Mouse (Mus musculus) embryonic facial prominence, embryonic 12.5 days (tissue): ENCODE measurements around the gene Bad. TPM values are rescaled to one million over a fixed set of nuclear protein-coding genes. Genes with fewer than 3 reads are reported as not detected.
A peak's percentile ranks its signal among the peaks of the same experiment; 100 is the strongest.

Experiments used
- ATAC-seq: fragments of 200-750 bp; cut with Nextera tagmentation; 2 replicates; pipeline ENCODE4 v1.8.0; 2017; ENCODE audit not compliant: insufficient number of reproducible peaks, insufficient read depth, low FRiP score, low TSS enrichment
- H3K27ac ChIP-seq: fragments of 300-500 bp; sonication (generic); 2 replicates; pipeline ENCODE4 v1.5.1; 2016; ENCODE audit warnings: mild to moderate bottlenecking
- H3K27me3 ChIP-seq: fragments of 300-500 bp; sonication (generic); 2 replicates; pipeline ENCODE4 v1.6.1; 2016; ENCODE audit warnings: mild to moderate bottlenecking, moderate library complexity
- H3K36me3 ChIP-seq: fragments of 300-500 bp; sonication (generic); 2 replicates; pipeline ENCODE4 v1.6.1; 2016; ENCODE audit warnings: mild to moderate bottlenecking
- H3K4me1 ChIP-seq: fragments of 300-500 bp; sonication (generic); 2 replicates; pipeline ENCODE4 v1.6.1; 2016
- H3K4me2 ChIP-seq: fragments of 300-500 bp; sonication (generic); replicated peaks from 2 replicates; pipeline ENCODE4 v1.6.1; 2016; ENCODE audit warnings: mild to moderate bottlenecking, moderate library complexity
- H3K4me3 ChIP-seq: fragments of 300-500 bp; sonication (generic); 2 replicates; pipeline ENCODE4 v1.5.1; 2016; ENCODE audit warnings: mild to moderate bottlenecking
- H3K9ac ChIP-seq: fragments of 300-500 bp; sonication (generic); 2 replicates; pipeline ENCODE4 v1.6.1; 2016; ENCODE audit warnings: mild to moderate bottlenecking, moderate library complexity
- H3K9me3 ChIP-seq: fragments of 300-500 bp; sonication (generic); 2 replicates; pipeline ENCODE4 v1.6.1; 2016; ENCODE audit warnings: mild to moderate bottlenecking, moderate library complexity
- WGBS: fragments of 180-500 bp; shearing (Covaris S2); methylation state at CpG from one replicate; pipeline ENCODE4 v1.1.7; 2016; 5-methylcytosine and 5-hydroxymethylcytosine counted together
- polyA plus RNA-seq: library from polyadenylated mRNA; unstranded; fragments of >200 nt; fragmentation: Nextera tagmentation; extraction: Ambion mirVana; gene quantifications from 2 replicates; pipeline ENCODE4 v1.2.1, GENCODE M21; 2016

The Bad gene
- polyA plus RNA-seq, 1 experiment from 2014 or later = 75.0 TPM

DNA sequence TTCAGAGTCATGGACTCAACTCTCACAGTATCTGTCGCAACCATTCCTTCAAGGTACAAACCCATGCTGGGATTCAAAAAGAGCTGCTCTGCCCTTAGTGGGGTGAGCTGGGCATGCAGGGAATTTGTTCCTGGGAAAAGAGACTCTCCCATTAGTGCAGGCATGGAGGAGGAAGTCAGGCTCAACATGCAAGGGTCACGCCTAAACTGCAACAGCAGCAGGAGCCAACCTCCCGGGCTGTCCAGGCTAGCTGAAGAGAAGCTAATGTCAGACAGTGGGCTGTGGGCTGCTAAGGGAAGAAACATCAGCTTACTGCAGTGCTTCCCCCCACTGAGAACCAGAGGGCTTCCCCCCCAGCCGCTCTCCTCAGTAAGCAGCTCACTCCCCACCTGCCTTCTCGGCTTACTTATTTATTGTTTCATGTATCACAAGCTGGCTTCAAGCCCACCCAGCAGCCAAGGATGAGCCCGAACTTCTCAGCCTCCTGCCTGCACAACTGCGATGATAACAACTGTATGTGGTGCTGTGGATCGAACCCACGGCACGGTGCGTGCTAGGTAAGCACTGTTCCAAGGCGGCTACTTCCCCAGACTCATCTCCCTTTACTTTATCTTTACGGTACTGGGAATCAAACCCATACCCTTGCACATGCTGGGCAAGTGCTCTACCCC, 30.7 kb downstream of the Bad start:
- no peak overlapping the region for H3K27ac ChIP-seq
- 75% methylated on average over 13 of the region's 13 CpGs for WGBS
- no peaks in the 10 kb centered on the region for H3K27me3 ChIP-seq
- H3K36me3 ChIP-seq = peaks cover 7% of the 10 kb centered on the region
- H3K4me1 ChIP-seq = peaks cover 48% of the 10 kb centered on the region
- no peak for ATAC-seq
- no peak overlapping the region for H3K4me2 ChIP-seq
- H3K4me3 ChIP-seq = no peak overlapping the region
- no peak overlapping the region for H3K9ac ChIP-seq
- H3K9me3 ChIP-seq = no peaks in the 10 kb centered on the region

DNA sequence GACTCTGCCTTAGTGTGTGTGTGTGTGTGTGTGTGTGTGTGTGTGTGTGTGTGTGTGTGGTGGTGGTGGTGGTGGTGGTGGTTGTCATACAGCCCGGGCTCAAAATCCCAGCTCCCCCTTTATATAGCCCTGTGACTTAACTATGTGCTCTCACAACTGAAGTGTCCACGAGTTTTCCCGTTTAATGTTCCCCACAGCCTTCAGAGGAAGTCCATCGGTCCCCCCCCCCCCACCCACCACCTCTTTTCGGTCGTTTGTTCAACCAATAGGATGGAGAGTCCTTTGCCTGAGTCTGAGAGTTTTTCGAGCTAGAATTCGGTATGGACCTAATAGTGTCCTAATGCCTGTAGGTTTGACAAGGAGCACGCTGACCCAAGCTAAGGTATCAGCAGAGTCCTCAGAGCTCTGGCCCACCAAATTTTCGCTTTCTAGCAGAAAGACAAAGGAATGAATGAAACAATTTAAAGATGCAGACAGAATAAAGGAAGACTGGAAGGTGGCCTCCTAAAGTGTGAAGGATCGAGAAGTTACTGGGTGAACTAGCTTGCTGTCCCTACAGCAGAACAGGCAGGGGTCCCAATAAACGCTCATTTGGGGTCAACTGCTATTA, 32.0 kb downstream of the Bad start:
- Histone ChIP-seq H3K36me3 (peaks cover 20% of the 10 kb centered on the region), H3K9ac (peak overlapping the region; percentile 84), H3K4me2 (peak overlapping the region; percentile 94), H3K4me1 (peaks cover 51% of the 10 kb centered on the region), H3K27me3 (no peaks in the 10 kb centered on the region), H3K9me3 (no peaks in the 10 kb centered on the region), H3K4me3 (peak overlapping the region; percentile 70), H3K27ac (peak overlapping the region; percentile 90)
- 39% methylated on average over 12 of the region's 12 CpGs for WGBS
- ATAC-seq = no peak

DNA sequence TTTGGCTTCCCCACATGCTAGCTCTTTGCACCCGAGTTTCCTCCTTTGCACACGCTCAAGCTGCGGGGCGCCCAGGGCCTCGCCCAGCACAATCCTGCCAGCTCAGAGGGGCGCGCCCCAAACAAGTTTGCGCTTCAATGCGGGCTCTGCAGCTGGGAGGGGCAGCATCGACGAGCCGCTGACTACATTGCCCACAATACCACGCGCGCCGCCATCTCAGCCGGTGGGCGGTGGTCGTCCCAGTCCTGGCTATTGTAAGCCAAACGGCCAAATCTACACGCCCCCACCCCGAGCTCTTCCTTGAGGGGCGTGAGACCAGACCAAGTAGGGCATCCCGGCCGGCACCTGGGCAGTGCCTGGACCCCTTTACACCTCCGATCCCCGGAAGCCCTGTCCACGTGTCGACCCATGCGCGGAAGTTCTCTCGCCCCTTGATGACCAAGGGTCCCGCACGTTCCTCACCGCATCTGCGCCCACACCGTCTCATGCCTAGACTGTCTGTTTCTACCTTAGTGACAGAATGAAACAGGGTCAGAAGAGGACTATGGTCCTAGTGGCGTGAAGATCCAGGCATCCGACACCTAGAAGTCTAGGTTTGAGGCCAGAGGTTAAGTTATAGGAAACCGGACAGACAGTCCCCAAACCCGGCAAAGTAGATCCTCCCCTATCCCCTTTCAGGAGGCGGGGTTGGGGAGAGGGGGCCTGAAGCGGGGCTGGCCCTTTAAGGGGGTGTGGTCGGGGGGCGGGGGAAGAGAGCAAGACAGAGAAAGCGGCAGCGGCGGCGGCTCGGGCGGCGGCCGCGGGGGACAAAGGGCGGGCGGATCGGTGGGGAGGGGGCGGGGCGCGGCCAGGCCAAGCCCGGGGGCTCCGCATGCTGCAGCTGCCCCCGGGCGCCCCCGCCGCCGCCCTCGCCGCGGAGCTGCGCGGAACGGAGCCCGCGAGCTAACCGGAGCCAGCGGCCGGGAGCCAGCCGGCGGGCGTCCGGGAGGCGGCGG, 32.8 kb downstream of the Bad start, which contains the start of gene Ppp1r14b:
TSS of gene Ppp1r14b (plus strand) at position 758 of the 995 bp plus-strand sequence.
- H3K36me3 ChIP-seq = peaks cover 20% of the 10 kb centered on the region
- no peaks in the 10 kb centered on the region for H3K9me3 ChIP-seq
- peak; percentile 41 for ATAC-seq
- peak within 1 kb of the TSS; percentile 84 for H3K9ac ChIP-seq
- H3K4me1 ChIP-seq = peaks cover 54% of the 10 kb centered on the region
- H3K27me3 ChIP-seq = no peaks in the 10 kb centered on the region
- H3K27ac ChIP-seq = peak within 1 kb of the TSS; percentile 90
- peak within 1 kb of the TSS; percentile 94 for H3K4me2 ChIP-seq
- peak within 1 kb of the TSS; percentile 70 for H3K4me3 ChIP-seq
- WGBS = under 1% methylated on average over 57 of the region's 84 CpGs

DNA sequence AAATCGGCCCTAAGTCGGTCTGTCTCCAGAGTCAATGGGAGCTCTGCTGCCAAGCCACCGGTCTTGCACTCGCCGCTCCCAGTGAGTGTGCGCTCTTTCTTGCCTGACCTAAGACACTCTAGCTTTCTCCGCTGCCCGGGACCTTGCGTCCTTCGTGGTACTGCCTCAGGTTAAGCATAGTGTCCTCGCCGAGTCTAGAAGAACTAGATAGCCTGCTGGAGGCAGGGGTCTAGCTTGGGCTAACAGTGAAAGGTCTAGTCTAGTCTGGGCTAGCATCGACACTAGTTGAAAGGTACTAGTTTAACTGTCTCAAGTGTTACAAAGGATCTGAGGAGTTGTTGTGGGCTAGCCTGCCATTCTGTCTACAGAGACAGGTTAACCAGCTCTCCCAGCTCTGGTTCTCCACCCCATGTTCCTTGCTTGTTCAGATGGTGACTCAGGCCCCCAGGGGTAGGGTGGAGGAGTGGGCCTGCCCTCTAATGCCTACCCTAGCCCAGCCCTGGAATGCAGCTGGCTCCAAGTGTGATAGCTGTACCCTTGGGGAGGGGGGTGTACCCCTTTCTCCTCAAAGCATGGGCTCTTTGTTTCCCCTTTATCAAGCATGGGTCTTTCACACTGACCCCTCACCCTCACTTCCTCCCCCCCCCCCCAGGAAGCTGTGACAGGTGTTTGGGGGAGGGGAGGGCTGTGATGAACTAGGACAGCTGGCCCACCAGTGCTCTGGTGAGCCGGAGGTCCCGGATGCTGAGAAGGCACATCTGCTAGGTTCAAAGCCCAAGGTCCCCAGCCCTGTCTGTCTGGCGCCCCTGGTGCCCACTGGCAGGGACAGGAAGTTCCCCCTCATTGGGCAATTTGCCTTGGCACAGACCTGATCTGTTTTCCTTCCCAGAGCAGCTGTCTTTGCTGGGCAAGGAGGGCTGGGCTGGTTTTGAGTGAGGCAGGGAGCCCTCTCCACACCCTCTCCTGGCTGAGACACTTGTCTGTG, 34.2 kb downstream of the Bad start, which contains the start of gene Plcb3:
TSS of gene Plcb3 (minus strand) at position 934 of the 985 bp plus-strand sequence.
- Histone ChIP-seq H3K4me1 (peaks cover 43% of the 10 kb centered on the region), H3K27ac (peak within 1 kb of the TSS; percentile 90), H3K4me3 (peak within 1 kb of the TSS; percentile 70), H3K36me3 (peaks cover 20% of the 10 kb centered on the region), H3K27me3 (no peaks in the 10 kb centered on the region), H3K4me2 (peak within 1 kb of the TSS; percentile 94), H3K9me3 (no peaks in the 10 kb centered on the region), H3K9ac (peak within 1 kb of the TSS; percentile 84)
- WGBS = under 1% methylated on average over 16 of the region's 16 CpGs
- ATAC-seq = no peak

DNA sequence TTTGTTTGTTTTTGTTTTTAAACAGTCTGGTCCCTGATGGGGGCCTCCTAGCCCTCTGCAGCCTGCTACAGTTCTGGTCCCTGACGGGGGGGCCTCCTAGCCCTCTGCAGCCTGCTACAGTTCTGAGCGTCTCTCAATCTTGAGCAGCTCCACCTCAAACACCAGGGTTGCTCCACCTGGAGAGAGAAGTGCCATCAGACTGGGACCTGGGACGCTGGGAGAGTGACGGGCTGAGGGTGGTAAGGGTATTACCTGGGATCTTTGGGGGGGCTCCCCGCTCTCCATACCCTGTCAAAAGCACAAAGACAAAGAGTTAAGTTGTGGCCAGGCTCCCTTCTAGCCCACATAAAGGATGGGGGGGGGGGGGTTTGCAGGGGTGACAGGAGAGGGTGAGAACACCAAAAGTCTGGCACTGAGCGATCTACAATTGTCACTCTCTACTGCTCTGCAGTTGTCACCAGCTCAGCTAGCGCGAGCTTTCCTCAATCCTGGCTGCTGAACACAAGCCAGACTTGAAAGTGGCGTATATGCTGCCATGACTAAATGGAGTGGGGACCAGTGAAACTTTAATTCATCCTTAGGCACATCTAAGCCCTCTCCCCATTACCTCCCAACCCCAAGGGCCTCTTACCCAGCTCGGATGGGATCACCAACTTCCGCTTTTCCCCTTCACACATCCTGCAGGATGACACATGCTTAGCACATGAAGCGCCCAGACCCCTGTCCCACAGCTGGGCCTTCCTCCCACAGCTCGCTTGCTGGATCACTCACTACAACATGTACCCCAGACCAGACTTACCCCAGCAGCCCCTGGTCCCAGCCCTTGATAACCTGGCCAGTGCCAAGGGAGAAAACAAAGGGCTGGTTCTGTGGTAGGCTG, 36.3 kb downstream of the Bad start:
- WGBS = 83% methylated on average over 13 of the region's 13 CpGs
- H3K9me3 ChIP-seq = no peaks in the 10 kb centered on the region
- peaks cover 27% of the 10 kb centered on the region for H3K36me3 ChIP-seq
- peak overlapping the region; percentile 63; the same call in 1 of the 2 replicates for H3K4me3 ChIP-seq
- H3K27ac ChIP-seq = peak overlapping the region; percentile 88
- peaks cover 39% of the 10 kb centered on the region for H3K4me1 ChIP-seq
- H3K9ac ChIP-seq = peak overlapping the region; percentile 61; the same call in 1 of the 2 replicates
- H3K4me2 ChIP-seq = peak overlapping the region; percentile 64
- H3K27me3 ChIP-seq = no peaks in the 10 kb centered on the region
- no peak for ATAC-seq

DNA sequence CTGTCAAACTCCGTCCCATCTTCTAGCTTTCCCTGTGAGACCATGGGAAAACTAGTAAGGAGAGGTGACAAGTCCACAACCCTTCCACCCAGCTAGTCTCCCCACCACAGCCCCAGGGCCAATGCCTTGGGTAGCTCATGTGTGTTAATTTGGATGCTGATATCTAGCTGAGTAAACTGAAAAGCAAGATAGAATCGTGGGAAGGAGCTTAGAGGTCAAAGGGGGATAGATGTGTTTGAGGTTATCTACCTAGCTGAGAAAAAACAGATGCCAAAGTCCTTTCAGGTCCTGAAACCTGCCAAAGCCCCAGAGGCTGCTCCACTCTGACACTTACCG, 36.9 kb downstream of the Bad start:
- Histone ChIP-seq H3K27me3 (no peaks in the 10 kb centered on the region), H3K9ac (peak overlapping the region; percentile 61; the same call in 1 of the 2 replicates), H3K4me3 (peak overlapping the region; percentile 63), H3K9me3 (no peaks in the 10 kb centered on the region), H3K36me3 (peaks cover 31% of the 10 kb centered on the region), H3K4me2 (peak overlapping the region; percentile 64), H3K27ac (peak overlapping the region; percentile 88), H3K4me1 (peaks cover 39% of the 10 kb centered on the region)
- no peak for ATAC-seq
- 44% methylated on average over 3 of the region's 3 CpGs for WGBS

DNA sequence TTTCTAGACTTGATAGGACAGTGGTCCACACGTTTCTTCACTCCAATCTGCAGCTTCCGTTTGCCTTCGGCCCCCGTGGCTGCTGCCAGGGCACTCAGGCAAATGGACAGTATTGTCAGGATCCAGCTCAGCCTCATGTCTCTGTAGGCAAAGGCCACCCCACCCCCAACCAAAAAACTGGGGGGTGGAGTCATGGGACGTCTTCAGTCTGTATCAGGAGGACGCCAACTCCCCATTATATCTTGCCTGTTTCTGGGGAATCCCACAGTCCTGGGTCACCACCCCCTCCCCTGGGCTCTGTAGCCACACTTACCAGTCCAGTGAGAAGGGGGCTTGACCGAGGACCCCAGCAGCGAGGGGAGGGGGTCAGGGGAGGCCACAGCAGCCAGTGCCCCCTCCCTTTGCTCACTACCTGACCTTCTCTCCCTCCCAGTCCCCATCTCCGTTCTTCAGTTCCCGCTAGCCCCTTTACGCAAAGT, 37.4 kb downstream of the Bad start:
- Histone ChIP-seq H3K9me3 (no peaks in the 10 kb centered on the region), H3K27me3 (no peaks in the 10 kb centered on the region), H3K9ac (peak overlapping the region; percentile 61), H3K4me2 (peak overlapping the region; percentile 64), H3K4me3 (peak overlapping the region; percentile 63), H3K4me1 (peaks cover 39% of the 10 kb centered on the region), H3K36me3 (peaks cover 36% of the 10 kb centered on the region), H3K27ac (peak overlapping the region; percentile 88)
- ATAC-seq = no peak
- WGBS = 7% methylated on average over 11 of the region's 11 CpGs

DNA sequence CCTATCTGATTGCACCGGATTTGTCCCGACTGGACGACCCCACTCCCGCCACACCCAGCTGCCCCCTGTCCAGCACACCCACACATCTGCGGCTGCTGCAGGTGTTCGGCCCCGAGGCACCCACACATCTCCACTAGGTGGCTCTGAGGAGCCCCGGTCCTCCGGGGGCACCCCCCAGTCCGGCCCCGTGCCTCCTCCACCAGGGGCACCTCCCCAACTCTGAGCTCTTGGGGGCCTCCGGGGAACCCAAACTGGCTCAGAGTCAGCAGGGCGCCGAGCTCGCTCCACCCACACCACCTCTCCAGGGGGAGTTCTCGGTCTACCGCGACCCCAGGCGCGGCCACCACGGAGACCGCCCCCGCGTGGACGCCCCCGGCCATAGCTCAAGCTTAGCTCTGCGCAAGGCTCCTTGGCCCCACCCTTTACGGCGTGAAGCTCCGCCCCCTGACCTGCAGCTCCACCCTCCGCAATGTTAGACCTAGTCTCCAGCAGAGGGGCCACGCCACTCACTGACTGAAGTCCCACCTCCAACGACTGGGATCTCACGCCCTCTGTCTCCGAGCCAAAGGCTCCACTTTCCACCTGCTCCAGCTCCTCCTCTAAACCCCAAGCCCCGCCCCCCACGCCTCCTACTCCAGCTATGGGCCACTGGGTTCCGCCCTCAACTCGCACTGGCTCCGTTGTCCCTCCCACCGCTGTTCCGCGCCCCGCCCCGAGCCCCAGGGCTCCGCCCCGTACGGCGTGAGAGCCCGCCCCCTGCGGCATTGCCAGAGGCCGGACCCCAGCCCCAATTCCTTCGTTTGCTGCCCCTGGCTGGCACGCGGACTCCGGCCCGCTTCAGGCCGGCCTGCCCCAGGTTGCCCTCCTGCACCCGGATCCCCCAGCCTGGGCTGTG, 38.1 kb downstream of the Bad start:
- H3K27ac ChIP-seq = peak overlapping the region; percentile 88
- no peaks in the 10 kb centered on the region for H3K9me3 ChIP-seq
- peak; percentile 89 for ATAC-seq
- H3K36me3 ChIP-seq = peaks cover 40% of the 10 kb centered on the region
- H3K4me3 ChIP-seq = peak overlapping the region; percentile 63
- H3K4me2 ChIP-seq = peak overlapping the region; percentile 64
- peaks cover 39% of the 10 kb centered on the region for H3K4me1 ChIP-seq
- WGBS = under 1% methylated on average over 59 of the region's 59 CpGs
- H3K27me3 ChIP-seq = no peaks in the 10 kb centered on the region
- peak overlapping the region; percentile 75 for H3K9ac ChIP-seq

DNA sequence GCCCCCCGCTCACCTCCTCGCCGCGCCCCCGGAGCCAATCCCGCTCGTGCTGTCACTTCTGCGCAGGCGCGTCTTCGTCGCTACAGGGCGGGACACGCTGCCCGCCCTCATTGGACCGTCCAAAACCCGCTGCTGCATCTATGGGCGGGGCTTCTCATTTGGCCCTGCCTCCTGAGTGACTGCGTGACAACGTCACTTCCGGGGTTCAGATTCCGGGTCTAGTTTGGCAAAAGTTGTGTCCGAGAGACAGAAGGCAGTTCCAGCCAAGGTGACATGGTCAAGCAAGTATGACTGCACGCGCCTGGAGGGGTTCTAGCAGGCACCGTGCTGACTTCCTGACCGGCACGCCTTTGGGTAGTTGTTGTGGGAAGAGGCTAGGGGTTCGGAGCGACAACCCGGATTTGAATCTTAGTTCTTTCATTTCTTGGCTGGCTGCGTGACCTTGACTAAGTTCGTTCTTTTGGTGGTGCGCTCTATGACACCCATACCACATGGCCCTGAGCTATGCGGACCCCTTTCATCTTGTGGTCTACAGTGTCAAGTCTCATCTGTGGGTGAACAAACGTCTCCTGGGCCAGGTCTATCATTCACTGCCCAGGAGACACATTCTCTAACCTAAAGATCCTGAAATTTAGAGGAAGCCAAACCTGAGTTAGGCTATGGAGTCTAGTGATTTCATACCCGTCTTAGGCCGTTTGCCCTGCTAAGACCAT, 38.9 kb downstream of the Bad start, which contains the start of gene Fkbp2:
TSS of gene Fkbp2 (minus strand) at position 121 of the 713 bp plus-strand sequence.
- no peaks in the 10 kb centered on the region for H3K27me3 ChIP-seq
- H3K9ac ChIP-seq = peak within 1 kb of the TSS; percentile 75
- H3K4me1 ChIP-seq = peaks cover 39% of the 10 kb centered on the region
- H3K27ac ChIP-seq = peak within 1 kb of the TSS; percentile 88
- H3K36me3 ChIP-seq = peaks cover 48% of the 10 kb centered on the region
- no peaks in the 10 kb centered on the region for H3K9me3 ChIP-seq
- peak within 1 kb of the TSS; percentile 64 for H3K4me2 ChIP-seq
- peak within 1 kb of the TSS; percentile 63 for H3K4me3 ChIP-seq
- peak; percentile 86 for ATAC-seq
- 2% methylated on average over 38 of the region's 38 CpGs for WGBS
